Comparison of ENCODE assay signal across 9 mouse cellular contexts in the genomic region with DNA sequence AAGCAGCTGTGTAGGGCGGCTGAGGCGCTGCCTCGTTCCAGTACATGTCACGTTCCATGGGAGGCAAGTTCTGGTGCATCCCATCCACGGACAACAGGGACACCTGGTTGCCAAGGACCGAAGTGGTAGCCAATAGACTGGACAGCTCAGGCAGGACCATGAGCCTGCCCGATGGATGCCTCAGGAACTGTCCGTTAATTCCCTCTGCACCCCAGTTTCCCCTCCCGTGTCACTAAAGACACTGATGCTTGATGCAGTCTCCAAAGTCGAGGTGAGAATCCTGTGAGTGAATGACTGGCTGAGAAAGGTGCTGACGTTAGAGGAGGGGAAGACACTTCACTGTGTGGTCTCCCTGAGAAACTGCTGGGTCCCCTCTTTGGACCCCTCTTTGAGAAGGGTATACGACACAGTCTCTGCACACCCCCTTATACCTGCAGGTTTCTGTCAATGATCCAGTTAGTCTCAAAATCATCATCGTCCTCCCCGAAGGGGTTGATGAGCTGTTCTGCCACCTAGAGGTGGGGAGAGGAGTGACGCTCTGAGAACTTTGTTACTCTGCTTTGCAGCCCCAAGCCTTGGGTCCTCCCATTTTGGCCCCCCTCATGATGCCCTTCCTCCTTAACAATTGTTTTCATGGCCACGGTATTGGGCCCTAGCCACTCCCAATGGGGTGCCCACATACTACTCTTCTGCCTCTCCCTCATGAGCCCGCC. TPM values are rescaled to one million over a fixed set of nuclear protein-coding genes. Genes with fewer than 3 reads are reported as not detected.
A peak's percentile ranks its signal among the peaks of the same experiment; 100 is the strongest.
DNase-seq lines count a peak whose midpoint lies in the region; ATAC-seq lines count a peak whose summit lies in the region.
"Had no signal": no experiment of that assay in that cellular context is flagged by ENCODE, and none has a peak within 500 bp of the region (broad histone marks: within the 10 kb centered on the region; RNA-seq: fewer than 3 reads in every experiment).

No protein-coding gene starts in this region.

- H3K4me3 ChIP-seq in embryonic facial prominence, embryonic 11.5 days (ENCODE audit: low read depth, low read length) = no peak overlapping the region
- H3K4me3 ChIP-seq in embryonic facial prominence, embryonic 10.5 days = no peak overlapping the region
- no peak overlapping the region for H3K4me3 ChIP-seq in forebrain, embryonic 13.5 days
- H3K4me3 ChIP-seq in kidney, embryonic 15.5 days (replicated peaks) = no peak overlapping the region
- H3K4me3 ChIP-seq: heart, embryonic 15.5 days had no signal

- no peaks in the 10 kb centered on the region for H3K27me3 ChIP-seq in embryonic facial prominence, embryonic 11.5 days (ENCODE audit: control insufficient read depth, insufficient read depth, low read length)
- no peaks in the 10 kb centered on the region for H3K27me3 ChIP-seq in embryonic facial prominence, embryonic 10.5 days (replicated peaks; ENCODE audit: low read depth, poor library complexity, severe bottlenecking)
- H3K27me3 ChIP-seq in forebrain, embryonic 13.5 days = no peaks in the 10 kb centered on the region
- H3K27me3 ChIP-seq in kidney, embryonic 15.5 days = no peaks in the 10 kb centered on the region
- H3K27me3 ChIP-seq: heart, embryonic 15.5 days had no signal

- ATAC-seq in embryonic facial prominence, embryonic 11.5 days (replicated peaks; ENCODE audit: insufficient number of reproducible peaks, low FRiP score, low TSS enrichment, low read depth) = no peak
- 0 out of 2 replicates have a peak, but pooled peaks have one; percentile 18 for ATAC-seq in granulocyte monocyte progenitor cell, adult 5-6 weeks (replicated peaks; ENCODE audit: poor library complexity, severe bottlenecking)
- no peak for ATAC-seq in forebrain, embryonic 13.5 days
- ATAC-seq in kidney, embryonic 15.5 days (replicated peaks; ENCODE audit: low FRiP score) = no peak

- no peak overlapping the region for H3K27ac ChIP-seq in embryonic facial prominence, embryonic 11.5 days (replicated peaks; ENCODE audit: low read depth, low read length)
- no peak overlapping the region for H3K27ac ChIP-seq in embryonic facial prominence, embryonic 10.5 days (replicated peaks)
- no peak overlapping the region for H3K27ac ChIP-seq in forebrain, embryonic 13.5 days
- H3K27ac ChIP-seq in kidney, embryonic 15.5 days = no peak overlapping the region
- H3K27ac ChIP-seq: heart, embryonic 15.5 days had no signal

- 68% methylated on average over 17 of the region's 17 CpGs for WGBS in embryonic facial prominence, embryonic 11.5 days
- WGBS in embryonic facial prominence, embryonic 10.5 days = 69% methylated on average over 17 of the region's 17 CpGs
- WGBS in forebrain, embryonic 13.5 days = 67% methylated on average over 17 of the region's 17 CpGs
- WGBS in kidney, embryonic 15.5 days = 72% methylated on average over 17 of the region's 17 CpGs

- no peak overlapping the region for H3K9ac ChIP-seq in embryonic facial prominence, embryonic 11.5 days (replicated peaks; ENCODE audit: low read length)
- no peak overlapping the region for H3K9ac ChIP-seq in forebrain, embryonic 13.5 days
- no peak overlapping the region for H3K9ac ChIP-seq in kidney, embryonic 15.5 days
- H3K9ac ChIP-seq: heart, embryonic 15.5 days had no signal

- no peaks in the 10 kb centered on the region for H3K4me1 ChIP-seq in embryonic facial prominence, embryonic 11.5 days (ENCODE audit: control insufficient read depth, insufficient read depth, low read length)
- peaks cover 58% of the 10 kb centered on the region for H3K4me1 ChIP-seq in embryonic facial prominence, embryonic 10.5 days
- H3K4me1 ChIP-seq in forebrain, embryonic 13.5 days = peaks cover under 1% of the 10 kb centered on the region; the same call in 1 of the 2 replicates
- peaks cover 38% of the 10 kb centered on the region for H3K4me1 ChIP-seq in kidney, embryonic 15.5 days

- peak; percentile 48 for DNase-seq in embryonic facial prominence, embryonic 11.5 days (ENCODE audit: low spot score)
- DNase-seq in embryonic facial prominence, embryonic 10.5 days (ENCODE audit: low spot score) = no peak
- DNase-seq in ovary, postnatal 36 days (ENCODE audit: low spot score) = peak; percentile 27
- no peak for DNase-seq in ovary, postnatal 14 days (ENCODE audit: low spot score)
- DNase-seq in thymus, postnatal 0 days (ENCODE audit: low spot score) = peak; percentile 66

- no peak overlapping the region for H3K4me2 ChIP-seq in embryonic facial prominence, embryonic 11.5 days (ENCODE audit: low read depth, low read length)
- H3K4me2 ChIP-seq in forebrain, embryonic 13.5 days = no peak overlapping the region
- H3K4me2 ChIP-seq in kidney, embryonic 15.5 days = no peak overlapping the region
- H3K4me2 ChIP-seq: heart, embryonic 15.5 days had no signal

- H3K9me3 ChIP-seq in embryonic facial prominence, embryonic 11.5 days (replicated peaks; ENCODE audit: control insufficient read depth, low read length) = no peaks in the 10 kb centered on the region
- no peaks in the 10 kb centered on the region for H3K9me3 ChIP-seq in embryonic facial prominence, embryonic 10.5 days
- no peaks in the 10 kb centered on the region for H3K9me3 ChIP-seq in forebrain, embryonic 13.5 days (replicated peaks)
- H3K9me3 ChIP-seq in kidney, embryonic 15.5 days (replicated peaks) = no peaks in the 10 kb centered on the region
- H3K9me3 ChIP-seq: heart, embryonic 15.5 days had no signal

- peaks cover 4% of the 10 kb centered on the region for H3K36me3 ChIP-seq in embryonic facial prominence, embryonic 11.5 days (replicated peaks; ENCODE audit: control insufficient read depth, insufficient read depth, low read depth, low read length)
- H3K36me3 ChIP-seq in embryonic facial prominence, embryonic 10.5 days (replicated peaks) = peaks cover 26% of the 10 kb centered on the region
- H3K36me3 ChIP-seq in forebrain, embryonic 13.5 days (ENCODE audit: poor library complexity, severe bottlenecking) = peaks cover 23% of the 10 kb centered on the region
- peaks cover 19% of the 10 kb centered on the region for H3K36me3 ChIP-seq in kidney, embryonic 15.5 days

RNA-seq across cellular contexts. Expression of a gene that starts 8.9 kb away (rescaled TPM):
- 1,303 and 1,312 TPM in 2 replicates for polyA plus RNA-seq in embryonic facial prominence, embryonic 11.5 days (2014; fragmentation: Nextera tagmentation; extraction: Ambion mirVana)
- 1,291 and 1,338 TPM in 2 replicates for polyA plus RNA-seq in embryonic facial prominence, embryonic 10.5 days (2016; fragmentation: Nextera tagmentation; extraction: Ambion mirVana)
- total RNA-seq in granulocyte monocyte progenitor cell, adult 5-6 weeks (2014; fragmentation: Nextera tagmentation) = 806 and 810 TPM in 2 replicates
- total RNA-seq in granulocyte monocyte progenitor cell, adult 5-6 weeks (2017) = 350 and 359 TPM in 2 replicates
- polyA plus RNA-seq in thymus, postnatal 0 days (2015; fragmentation: Nextera tagmentation; extraction: Ambion mirVana) = 2,555 and 2,649 TPM in 2 replicates
- 1,364 and 1,444 TPM in 2 replicates for polyA plus RNA-seq in forebrain, embryonic 13.5 days (2015; fragmentation: Nextera tagmentation; extraction: Ambion mirVana)
- polyA plus RNA-seq in kidney, embryonic 15.5 days (2015; fragmentation: Nextera tagmentation; extraction: Ambion mirVana) = 1,594 and 1,598 TPM in 2 replicates

RNA-seq across cellular contexts. Expression of a gene that starts 12.1 kb away (rescaled TPM):
- polyA plus RNA-seq in embryonic facial prominence, embryonic 11.5 days (2014; fragmentation: Nextera tagmentation; extraction: Ambion mirVana) = 1.7 and 1.9 TPM in 2 replicates
- 1.6 TPM in 2 replicates for polyA plus RNA-seq in embryonic facial prominence, embryonic 10.5 days (2016; fragmentation: Nextera tagmentation; extraction: Ambion mirVana)
- not detected in 2 replicates for total RNA-seq in granulocyte monocyte progenitor cell, adult 5-6 weeks (2014; fragmentation: Nextera tagmentation)
- 0.09 TPM in 1 of 2 replicates, not detected in the other for total RNA-seq in granulocyte monocyte progenitor cell, adult 5-6 weeks (2017)
- 0.39 and 0.54 TPM in 2 replicates for polyA plus RNA-seq in thymus, postnatal 0 days (2015; fragmentation: Nextera tagmentation; extraction: Ambion mirVana)
- 0.76 and 1.2 TPM in 2 replicates for polyA plus RNA-seq in forebrain, embryonic 13.5 days (2015; fragmentation: Nextera tagmentation; extraction: Ambion mirVana)
- polyA plus RNA-seq in kidney, embryonic 15.5 days (2015; fragmentation: Nextera tagmentation; extraction: Ambion mirVana) = 1.4 and 1.7 TPM in 2 replicates

RNA-seq across cellular contexts. Expression of a gene that starts 12.1 kb away (rescaled TPM):
- 53.8 and 56.4 TPM in 2 replicates for polyA plus RNA-seq in embryonic facial prominence, embryonic 11.5 days (2014; fragmentation: Nextera tagmentation; extraction: Ambion mirVana)
- 51.7 and 57.4 TPM in 2 replicates for polyA plus RNA-seq in embryonic facial prominence, embryonic 10.5 days (2016; fragmentation: Nextera tagmentation; extraction: Ambion mirVana)
- 3.7 and 8.2 TPM in 2 replicates for total RNA-seq in granulocyte monocyte progenitor cell, adult 5-6 weeks (2014; fragmentation: Nextera tagmentation)
- 1.9 and 2.8 TPM in 2 replicates for total RNA-seq in granulocyte monocyte progenitor cell, adult 5-6 weeks (2017)
- 12.6 and 13.3 TPM in 2 replicates for polyA plus RNA-seq in thymus, postnatal 0 days (2015; fragmentation: Nextera tagmentation; extraction: Ambion mirVana)
- 14.4 and 15.2 TPM in 2 replicates for polyA plus RNA-seq in forebrain, embryonic 13.5 days (2015; fragmentation: Nextera tagmentation; extraction: Ambion mirVana)
- 28.0 and 34.3 TPM in 2 replicates for polyA plus RNA-seq in kidney, embryonic 15.5 days (2015; fragmentation: Nextera tagmentation; extraction: Ambion mirVana)

RNA-seq across cellular contexts. Expression of a gene that starts 52.0 kb away (rescaled TPM):
- 3.7 TPM in 2 replicates for polyA plus RNA-seq in embryonic facial prominence, embryonic 11.5 days (2014; fragmentation: Nextera tagmentation; extraction: Ambion mirVana)
- polyA plus RNA-seq in embryonic facial prominence, embryonic 10.5 days (2016; fragmentation: Nextera tagmentation; extraction: Ambion mirVana) = 4.0 and 4.3 TPM in 2 replicates
- 0.38 and 0.97 TPM in 2 replicates for total RNA-seq in granulocyte monocyte progenitor cell, adult 5-6 weeks (2014; fragmentation: Nextera tagmentation)
- total RNA-seq in granulocyte monocyte progenitor cell, adult 5-6 weeks (2017) = 0.22 and 1.4 TPM in 2 replicates
- polyA plus RNA-seq in thymus, postnatal 0 days (2015; fragmentation: Nextera tagmentation; extraction: Ambion mirVana) = 1.2 and 1.6 TPM in 2 replicates
- polyA plus RNA-seq in forebrain, embryonic 13.5 days (2015; fragmentation: Nextera tagmentation; extraction: Ambion mirVana) = 5.8 TPM in 2 replicates
- polyA plus RNA-seq in kidney, embryonic 15.5 days (2015; fragmentation: Nextera tagmentation; extraction: Ambion mirVana) = 21.5 and 22.3 TPM in 2 replicates

Comparison
In these comparisons a context has a peak if more than half of its experiments do, and no peak if none do; other contexts are left out.
1. DNase-seq: peak in embryonic facial prominence, embryonic 11.5 days (single experiment), ovary, postnatal 36 days (single experiment) and thymus, postnatal 0 days (single experiment); none in embryonic facial prominence, embryonic 10.5 days (single experiment) and ovary, postnatal 14 days (single experiment).